Mouse (Mus musculus) lung, embryonic 16.5 days (tissue): ENCODE results near the gene Stom. TPM values are rescaled to one million over a fixed set of nuclear protein-coding genes. Genes with fewer than 3 reads are reported as not detected.

Experiments
- ATAC-seq: fragments of 200-750 bp; cut with Nextera tagmentation; 2 replicates; pipeline ENCODE4 v1.8.0; 2017; ENCODE audit warnings: low read depth, mild to moderate bottlenecking, moderate library complexity
- H3K27ac ChIP-seq: fragments of 300-500 bp; sonication (generic); 2 replicates; pipeline ENCODE4 v1.5.1; 2014; ENCODE audit warnings: mild to moderate bottlenecking, control low read depth, low read length
- H3K27me3 ChIP-seq: fragments of 300-500 bp; sonication (generic); 2 replicates; pipeline ENCODE4 v1.6.1; 2014; ENCODE audit warnings: low read depth, low read length, mixed read lengths; ENCODE audit not compliant: control insufficient read depth, insufficient read depth
- H3K36me3 ChIP-seq: fragments of 300-500 bp; sonication (generic); 2 replicates; pipeline ENCODE4 v1.6.1; 2014; ENCODE audit warnings: low read length; ENCODE audit not compliant: control insufficient read depth, insufficient read depth
- H3K4me1 ChIP-seq: fragments of 300-500 bp; sonication (generic); replicated peaks from 2 replicates; pipeline ENCODE4 v1.6.1; 2014; ENCODE audit warnings: low read length, mixed read lengths; ENCODE audit not compliant: control insufficient read depth, insufficient read depth
- H3K4me2 ChIP-seq: fragments of 300-500 bp; sonication (generic); 2 replicates; pipeline ENCODE4 v1.6.1; 2014; ENCODE audit warnings: low read depth, low read length, control low read depth
- H3K4me3 ChIP-seq: fragments of 300-500 bp; sonication (generic); 2 replicates; pipeline ENCODE4 v1.5.1; 2014; ENCODE audit warnings: mild to moderate bottlenecking, low read length, control low read depth
- H3K9ac ChIP-seq: fragments of 300-500 bp; sonication (generic); 2 replicates; pipeline ENCODE4 v1.6.1; 2014; ENCODE audit warnings: low read length, control low read depth
- H3K9me3 ChIP-seq: fragments of 300-500 bp; sonication (generic); 2 replicates; pipeline ENCODE4 v1.6.1; 2016; ENCODE audit warnings: low read length; ENCODE audit not compliant: control insufficient read depth
- WGBS: fragments of 180-500 bp; shearing (Covaris S2); extraction: QIAGEN DNeasy Blood & Tissue Kit; methylation state at CpG from one replicate; pipeline ENCODE4 v1.1.7; 2014; 5-methylcytosine and 5-hydroxymethylcytosine counted together
- polyA plus RNA-seq: library from polyadenylated mRNA; unstranded; fragments of >200 nt; fragmentation: Nextera tagmentation; extraction: Ambion mirVana; gene quantifications from 2 replicates; pipeline ENCODE4 v1.2.1, GENCODE M21; 2015

Gene Stom
- polyA plus RNA-seq, 1 experiment from 2014 or later, result 67.1 TPM

GRCm38 (mm10) chr2:35308166-35308565, 28.6 kb downstream of the Stom start:
- 32% methylated on average over 1 of the region's 1 CpGs for WGBS
- Histone ChIP-seq H3K9me3 (no peaks in the 10 kb centered on the region), H3K4me1 (no peaks in the 10 kb centered on the region), H3K27ac (no peak overlapping the region), H3K4me2 (no peak overlapping the region), H3K9ac (no peak overlapping the region), H3K4me3 (no peak overlapping the region), H3K27me3 (no peaks in the 10 kb centered on the region), H3K36me3 (no peaks in the 10 kb centered on the region)
- ATAC-seq, result no peak

DNA sequence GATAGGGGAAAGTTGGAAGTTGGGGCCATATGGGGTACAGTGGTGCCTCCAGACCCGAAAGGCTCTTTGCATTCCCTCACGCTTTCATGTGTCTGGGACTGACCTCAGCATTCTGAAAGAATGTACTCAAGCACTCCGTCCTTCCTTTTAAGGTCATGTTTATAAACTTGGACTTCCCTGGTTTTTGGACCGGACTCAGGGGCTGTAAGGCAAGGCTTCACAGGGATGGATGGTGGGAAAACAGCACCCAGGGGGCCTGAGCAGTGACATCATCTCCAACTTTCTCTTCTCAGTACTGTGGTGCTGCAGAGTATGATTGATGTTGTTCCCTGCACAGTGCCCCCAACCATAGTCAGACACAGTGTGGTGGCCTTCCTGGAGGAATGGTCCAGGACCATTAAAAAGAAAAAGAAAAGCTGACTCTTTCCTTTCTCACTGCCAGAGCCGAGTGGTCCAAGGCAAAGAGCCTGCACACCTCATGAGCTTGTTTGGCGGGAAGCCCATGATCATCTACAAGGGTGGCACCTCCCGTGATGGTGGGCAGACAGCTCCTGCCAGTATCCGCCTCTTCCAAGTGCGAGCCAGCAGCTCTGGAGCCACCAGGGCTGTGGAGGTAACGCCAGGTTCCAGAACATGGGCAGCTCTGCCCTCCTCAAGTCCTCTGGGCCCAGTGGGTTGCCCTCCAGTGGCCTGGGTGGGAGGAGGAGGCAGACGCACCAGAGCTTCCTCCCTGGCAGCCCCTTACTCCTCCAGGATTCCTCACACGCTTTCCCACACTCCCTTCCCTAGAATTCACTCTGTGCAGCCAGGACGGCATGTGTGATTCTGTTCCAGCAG, 34.5 kb downstream of the Stom start:
- H3K4me1 ChIP-seq, result peaks cover 6% of the 10 kb centered on the region; the same call in 1 of the 2 replicates
- no peaks in the 10 kb centered on the region for H3K27me3 ChIP-seq
- no peak overlapping the region for H3K4me3 ChIP-seq
- WGBS, result 46% methylated on average over 13 of the region's 13 CpGs
- no peaks in the 10 kb centered on the region for H3K36me3 ChIP-seq
- H3K9ac ChIP-seq, result no peak overlapping the region; the same call in 1 of the 2 replicates
- H3K4me2 ChIP-seq, result no peak overlapping the region
- peak; percentile 74 for ATAC-seq
- peak overlapping the region; percentile 58 for H3K27ac ChIP-seq
- H3K9me3 ChIP-seq, result no peaks in the 10 kb centered on the region

DNA sequence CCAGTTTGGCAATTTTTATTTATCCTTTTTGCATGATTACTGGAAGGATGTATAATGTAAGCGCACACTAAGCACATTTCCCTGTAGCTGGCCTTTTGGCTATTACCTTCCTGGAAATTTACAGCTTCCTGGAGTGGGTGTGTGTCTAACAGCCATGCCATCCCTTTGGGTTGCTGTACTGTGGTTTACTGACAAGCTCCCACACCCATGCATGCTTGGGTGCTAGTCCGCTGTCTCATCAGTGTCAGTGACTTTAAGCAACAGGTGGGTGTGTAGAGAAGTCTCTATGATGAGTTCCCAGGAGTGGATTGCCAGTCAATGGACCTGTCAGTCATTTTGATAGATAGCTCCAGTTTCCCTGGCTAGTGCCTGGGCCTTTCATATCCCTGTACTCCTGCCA, 37.3 kb downstream of the Stom start:
- Histone ChIP-seq H3K27me3 (no peaks in the 10 kb centered on the region), H3K4me3 (no peak overlapping the region), H3K4me1 (peaks cover 6% of the 10 kb centered on the region; the same call in 1 of the 2 replicates), H3K9me3 (no peaks in the 10 kb centered on the region), H3K4me2 (no peak overlapping the region), H3K27ac (no peak overlapping the region), H3K36me3 (no peaks in the 10 kb centered on the region; the same call in 1 of the 2 replicates), H3K9ac (no peak overlapping the region)
- ATAC-seq, result no peak
- WGBS, result 86% methylated on average over 2 of the region's 2 CpGs

DNA sequence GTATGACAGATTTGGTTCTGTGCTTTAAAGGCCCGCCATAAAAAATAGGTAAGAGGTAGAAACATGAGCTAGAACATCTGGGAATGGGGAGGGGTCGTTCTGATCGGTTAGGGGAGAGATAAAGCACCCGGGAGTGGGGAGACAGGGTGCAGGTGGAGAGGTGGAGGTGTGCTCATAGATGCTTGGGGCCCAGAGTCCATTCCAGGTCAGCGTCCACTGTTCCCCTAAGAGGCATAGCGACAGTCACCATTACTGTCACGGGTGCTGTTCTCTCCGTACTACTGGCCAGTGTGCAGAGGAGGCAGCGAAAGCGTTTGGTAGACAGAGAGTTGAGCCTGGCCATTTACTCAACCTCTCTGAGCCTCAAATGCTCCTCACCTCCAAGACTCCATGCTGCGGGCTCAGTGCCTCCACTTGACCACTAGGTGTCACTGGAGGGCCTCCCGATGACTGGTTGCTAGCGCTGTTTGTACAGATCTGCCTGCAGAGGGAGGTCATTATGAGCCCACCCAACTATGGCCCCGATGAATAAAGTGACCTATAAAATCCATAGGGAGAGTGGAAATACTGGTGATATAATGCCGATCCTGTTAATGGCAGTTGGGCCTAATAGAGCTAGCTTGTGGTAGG, 39.0 kb downstream of the Stom start:
- peak; percentile 59 for ATAC-seq
- 25% methylated on average over 15 of the region's 15 CpGs for WGBS
- no peak overlapping the region for H3K9ac ChIP-seq
- H3K27ac ChIP-seq, result no peak overlapping the region
- H3K9me3 ChIP-seq, result no peaks in the 10 kb centered on the region
- H3K4me3 ChIP-seq, result no peak overlapping the region
- H3K36me3 ChIP-seq, result peaks cover 5% of the 10 kb centered on the region; the same call in 1 of the 2 replicates
- H3K27me3 ChIP-seq, result no peaks in the 10 kb centered on the region
- peaks cover 8% of the 10 kb centered on the region; the same call in 1 of the 2 replicates for H3K4me1 ChIP-seq
- H3K4me2 ChIP-seq, result no peak overlapping the region

DNA sequence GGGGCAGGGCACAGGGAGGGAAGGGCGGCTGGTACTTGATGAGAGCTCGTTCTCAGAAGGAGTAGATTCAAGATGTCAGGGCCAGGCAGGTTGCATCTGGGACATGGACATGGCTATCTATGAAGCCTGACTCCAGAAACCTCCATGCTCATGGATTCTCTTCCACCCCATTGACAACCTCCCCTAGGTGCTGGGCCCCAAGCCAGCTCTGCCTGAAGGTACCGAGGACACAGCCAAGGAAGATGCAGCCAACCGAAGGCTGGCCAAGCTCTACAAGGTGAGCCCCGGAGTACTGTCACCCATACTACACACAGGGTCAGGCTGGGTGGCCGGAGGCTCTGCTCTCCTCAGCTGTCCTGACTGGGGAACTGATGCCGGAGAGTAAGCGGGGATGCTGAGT, 43.5 kb downstream of the Stom start:
- H3K36me3 ChIP-seq, result peaks cover 17% of the 10 kb centered on the region
- H3K27me3 ChIP-seq, result no peaks in the 10 kb centered on the region
- H3K27ac ChIP-seq, result no peak overlapping the region
- peaks cover 9% of the 10 kb centered on the region; the same call in 1 of the 2 replicates for H3K4me1 ChIP-seq
- H3K4me3 ChIP-seq, result no peak overlapping the region
- H3K9me3 ChIP-seq, result no peaks in the 10 kb centered on the region
- no peak for ATAC-seq
- H3K9ac ChIP-seq, result no peak overlapping the region
- 83% methylated on average over 8 of the region's 8 CpGs for WGBS
- H3K4me2 ChIP-seq, result no peak overlapping the region

DNA sequence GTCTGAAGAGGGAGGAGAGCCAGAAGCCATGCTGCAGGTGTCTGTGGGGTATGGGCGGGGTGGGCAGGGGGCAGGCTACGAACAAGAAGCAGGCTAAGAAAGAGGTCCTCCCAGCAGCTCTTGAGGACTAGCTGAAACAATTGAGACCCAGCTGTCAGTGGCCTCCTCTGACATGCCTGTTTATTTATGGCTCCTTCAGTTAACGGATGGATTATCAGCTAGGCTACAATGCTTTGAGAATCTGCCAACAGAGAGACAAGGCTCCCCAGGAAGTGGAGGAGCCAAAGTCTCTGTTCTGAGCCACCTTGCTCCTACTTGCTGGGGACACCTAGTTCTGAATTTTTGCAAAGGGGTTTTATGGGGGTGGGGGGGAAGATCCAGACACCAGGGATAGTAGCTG, 44.1 kb downstream of the Stom start:
- Histone ChIP-seq H3K4me2 (no peak overlapping the region), H3K9ac (no peak overlapping the region), H3K36me3 (peaks cover 17% of the 10 kb centered on the region), H3K4me1 (peaks cover 9% of the 10 kb centered on the region; the same call in 1 of the 2 replicates), H3K9me3 (no peaks in the 10 kb centered on the region), H3K27ac (no peak overlapping the region), H3K27me3 (no peaks in the 10 kb centered on the region), H3K4me3 (no peak overlapping the region)
- WGBS, result 47% methylated on average over 3 of the region's 3 CpGs
- ATAC-seq, result no peak

GRCm38 (mm10) chr2:35291856-35292255, 44.9 kb downstream of the Stom start:
- H3K9ac ChIP-seq, result no peak overlapping the region
- 17% methylated on average over 3 of the region's 3 CpGs for WGBS

GRCm38 (mm10) chr2:35288758-35289635, 47.8 kb downstream of the Stom start:
- H3K9me3 ChIP-seq, result no peaks in the 10 kb centered on the region
- WGBS, result 37% methylated on average over 13 of the region's 13 CpGs
- H3K4me3 ChIP-seq, result no peak overlapping the region
- ATAC-seq, result no peak
- peaks cover 30% of the 10 kb centered on the region for H3K4me1 ChIP-seq
- H3K36me3 ChIP-seq, result peaks cover 14% of the 10 kb centered on the region
- H3K9ac ChIP-seq, result no peak overlapping the region
- H3K27me3 ChIP-seq, result no peaks in the 10 kb centered on the region
- no peak overlapping the region for H3K4me2 ChIP-seq
- no peak overlapping the region for H3K27ac ChIP-seq

More at GRCm38 (mm10) chr2:35291856-35292255, 44.9 kb downstream of the Stom start:
- Histone ChIP-seq H3K4me1 (peaks cover 9% of the 10 kb centered on the region; the same call in 1 of the 2 replicates), H3K4me2 (no peak overlapping the region), H3K27ac (no peak overlapping the region), H3K9me3 (no peaks in the 10 kb centered on the region), H3K4me3 (no peak overlapping the region), H3K27me3 (no peaks in the 10 kb centered on the region), H3K36me3 (peaks cover 17% of the 10 kb centered on the region)
- ATAC-seq, result no peak
